Mouse (Mus musculus) MEL (cell line): ENCODE data around the gene Slc28a3.

Experiments
- BHLHE40 ChIP-seq: IDR thresholded peaks from 2 replicates; pipeline ENCODE4 v1.6.1; 2012; ENCODE audit warnings: low read depth, mild to moderate bottlenecking, inconsistent platforms, low read length, improper control_type of control experiment, borderline replicate concordance
- CTCF ChIP-seq, 3 experiments: IDR thresholded peaks in 2 of 3; conservative IDR thresholded peaks in 1 of 3; 2 replicates each; pipeline ENCODE4 v1.5.1; 2011 to 2012; ENCODE audit warnings: low read length in 3 of 3, low read depth in 2 of 3, mild to moderate bottlenecking in 2 of 3, improper control_type of control experiment in 1 of 3, inconsistent platforms in 1 of 3, mixed read lengths in 1 of 3, moderate library complexity in 1 of 3; ENCODE audit not compliant: control insufficient read depth in 1 of 3, insufficient read depth in 1 of 3, poor library complexity in 1 of 3, severe bottlenecking in 1 of 3
- KAT2A ChIP-seq: conservative IDR thresholded peaks from 2 replicates; pipeline ENCODE4 v1.6.1; 2012; ENCODE audit warnings: low read depth, low read length, improper control_type of control experiment, inconsistent platforms
- RCOR1 ChIP-seq: IDR thresholded peaks from 2 replicates; pipeline ENCODE4 v1.6.1; 2012; ENCODE audit warnings: low read depth, mild to moderate bottlenecking, inconsistent platforms, low read length, improper control_type of control experiment
- TCF12 ChIP-seq: IDR thresholded peaks from 2 replicates; pipeline ENCODE4 v1.6.1; 2014; ENCODE audit warnings: low read depth, mild to moderate bottlenecking, inconsistent platforms, low read length, improper control_type of control experiment, moderate library complexity
- ZMIZ1 ChIP-seq: IDR thresholded peaks from 2 replicates; pipeline ENCODE4 v1.6.1; 2012; ENCODE audit warnings: low read depth, mild to moderate bottlenecking, inconsistent platforms, low read length, improper control_type of control experiment, moderate library complexity

GRCm38 (mm10) chr13:58523011-58523760 is 87.5 kb downstream of the Slc28a3 start:
- TF ChIP-seq RCOR1 = no peak
- TF ChIP-seq BHLHE40 = no peak
- no peak for TF ChIP-seq ZMIZ1
- TF ChIP-seq TCF12 = no peak
- TF ChIP-seq CTCF (IDR thresholded peaks at IDR 0.05 in 2 of 3, conservative IDR thresholded peaks at IDR 0.05 in 1 of 3; ENCODE audit: control insufficient read depth in 1 of 3, insufficient read depth in 1 of 3, low read depth in 2 of 3, low read length in 3 of 3, poor library complexity in 1 of 3, severe bottlenecking in 1 of 3) = no peak
- no peak for TF ChIP-seq KAT2A
